Mouse (Mus musculus): ENCODE data around the gene Zhx3.

DNA sequence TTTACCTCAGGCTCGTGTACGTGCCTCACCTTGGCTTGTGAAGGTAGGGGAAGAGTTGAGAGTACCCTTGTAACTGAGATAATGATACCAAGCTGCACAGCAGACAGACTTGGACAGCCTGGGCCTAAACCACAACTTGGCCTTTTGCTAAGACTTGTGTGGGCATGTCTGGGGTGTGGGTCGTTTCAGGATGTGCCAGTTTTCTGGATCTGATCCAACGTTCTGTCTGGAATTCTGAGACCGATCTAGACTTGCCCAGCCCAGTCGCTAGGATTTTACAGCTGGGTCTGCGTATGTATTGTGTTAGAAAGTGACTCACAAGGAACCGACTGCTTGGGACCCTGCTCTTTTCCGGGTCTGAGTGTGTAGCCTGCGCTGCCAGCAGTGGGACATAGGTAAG, 125.7 kb downstream of the Zhx3 start:
- TF ChIP-seq CTCF (IDR thresholded peaks at IDR 0.05; ENCODE audit: control insufficient read depth, insufficient read depth, insufficient replicate concordance, low read depth, low read length): no peak
- TF ChIP-seq POLR2A (IDR thresholded peaks at IDR 0.05; ENCODE audit: control insufficient read depth, low read depth, low read length): no peak

Measured in testis, adult 2 months (tissue).